Mouse (Mus musculus) liver, embryonic 14.5 days (tissue): ENCODE results near the gene Arhgef7. TPM values are rescaled to one million over a fixed set of nuclear protein-coding genes. Genes with fewer than 3 reads are reported as not detected.

ENCODE experiments used
- ATAC-seq: fragments of 200-750 bp; cut with Nextera tagmentation; 2 replicates; pipeline ENCODE4 v1.8.0; 2017; ENCODE audit warnings: moderate number of reproducible peaks, mild to moderate bottlenecking, moderate library complexity; ENCODE audit not compliant: insufficient read depth
- DNase-seq, 3 experiments: peaks; one replicate each; pipeline ENCODE4 v3.0.0-alpha.2; 2012 to 2013; ENCODE audit warnings: low read depth in 3 of 3, low spot score in 3 of 3
- H3K27ac ChIP-seq: fragments of 300-500 bp; sonication (generic); 2 replicates; pipeline ENCODE4 v1.5.1; 2014; ENCODE audit warnings: moderate library complexity, mild to moderate bottlenecking, control low read depth, inconsistent platforms
- H3K27me3 ChIP-seq: fragments of 300-500 bp; sonication (generic); 2 replicates; pipeline ENCODE4 v1.6.1; 2014; ENCODE audit warnings: mild to moderate bottlenecking, low read length, moderate library complexity; ENCODE audit not compliant: control insufficient read depth, insufficient read depth
- H3K36me3 ChIP-seq: fragments of 300-500 bp; sonication (generic); replicated peaks from 2 replicates; pipeline ENCODE4 v1.6.1; 2014; ENCODE audit warnings: low read depth; ENCODE audit not compliant: control insufficient read depth, insufficient read depth
- H3K4me1 ChIP-seq, 2 experiments: fragments of 200-500 bp in 1 of 2; fragments of 300-500 bp in 1 of 2; sonication (generic) in 1 of 2; replicated peaks; 2 replicates each; pipeline ENCODE4 v1.6.1; 2012 to 2014; ENCODE audit warnings: antibody characterized with exemption in 1 of 2, inconsistent platforms in 1 of 2, low read length in 1 of 2; ENCODE audit not compliant: control insufficient read depth in 2 of 2, insufficient read depth in 2 of 2
- H3K4me2 ChIP-seq: fragments of 300-500 bp; sonication (generic); 2 replicates; pipeline ENCODE4 v1.6.1; 2014; ENCODE audit warnings: low read depth, mild to moderate bottlenecking, control low read depth, moderate library complexity
- H3K4me3 ChIP-seq, 2 experiments: fragments of 200-500 bp in 1 of 2; fragments of 300-500 bp in 1 of 2; sonication (generic) in 1 of 2; 2 replicates each; pipeline ENCODE4 v1.5.1; 2012 to 2014; ENCODE audit warnings: low read depth in 2 of 2, low read length in 2 of 2, mild to moderate bottlenecking in 2 of 2, control low read depth in 1 of 2, inconsistent platforms in 1 of 2, moderate library complexity in 1 of 2; ENCODE audit not compliant: insufficient read depth in 1 of 2
- H3K9ac ChIP-seq: fragments of 300-500 bp; sonication (generic); replicated peaks from 2 replicates; pipeline ENCODE4 v1.6.1; 2014; ENCODE audit warnings: mild to moderate bottlenecking, control low read depth, moderate library complexity
- H3K9me3 ChIP-seq: fragments of 300-500 bp; sonication (generic); 2 replicates; pipeline ENCODE4 v1.6.1; 2016; ENCODE audit warnings: low read length, mixed read lengths; ENCODE audit not compliant: control insufficient read depth
- CTCF ChIP-seq: IDR thresholded peaks from 2 replicates; pipeline ENCODE4 v1.5.1; 2016; ENCODE audit warnings: antibody characterized with exemption, low read depth, control low read depth
- EP300 ChIP-seq: IDR thresholded peaks from 2 replicates; pipeline ENCODE4 v1.6.1; 2016; ENCODE audit warnings: antibody characterized with exemption, low read depth
- WGBS: fragments of 180-500 bp; shearing (Covaris S2); extraction: QIAGEN DNeasy Blood & Tissue Kit; methylation state at CpG from one replicate; pipeline ENCODE4 v1.1.7; 2014; ENCODE audit not compliant: insufficient replicate concordance; 5-methylcytosine and 5-hydroxymethylcytosine counted together
- polyA plus RNA-seq, 2 experiments: library from polyadenylated mRNA; depleted of rRNA in 1 of 2; stranded (reverse) in 1 of 2; unstranded in 1 of 2; fragments of >200 nt; fragmentation: Nextera tagmentation in 1 of 2; extraction: Ambion mirVana in 1 of 2; gene quantifications; 2 replicates each; pipeline versions ENCODE4 v1.2.1 to v1.2.3; 2012 to 2014

Arhgef7 gene
- polyA plus RNA-seq, 2 experiments: 6.5 to 7.0 TPM

DNA sequence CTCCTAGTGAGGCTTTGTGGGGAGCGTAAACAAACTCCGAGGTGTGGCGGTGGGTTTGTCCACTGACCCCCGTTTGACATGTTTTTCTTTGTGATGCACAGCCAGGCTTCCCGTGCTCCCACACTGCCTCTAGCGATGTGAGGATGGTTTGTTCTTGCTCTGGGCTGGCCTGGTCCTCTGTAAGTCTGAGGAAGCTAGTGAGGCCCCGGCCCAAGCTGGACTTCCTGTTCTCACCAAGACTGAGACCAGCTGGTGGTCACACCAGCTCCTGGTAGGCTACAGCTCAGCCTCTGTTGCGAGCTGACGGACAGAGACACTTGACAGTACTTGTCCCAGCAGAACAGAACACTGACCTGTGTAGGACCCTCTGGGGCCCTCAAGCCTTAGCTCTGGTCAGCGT, 16.1 kb downstream of the Arhgef7 start:
- Histone ChIP-seq H3K27ac (no peak overlapping the region), H3K4me2 (no peak overlapping the region), H3K4me3 (no peak overlapping the region), H3K27me3 (no peaks in the 10 kb centered on the region), H3K36me3 (no peaks in the 10 kb centered on the region), H3K9ac (no peak overlapping the region), H3K4me1 (peaks cover 0 to 6% of the 10 kb centered on the region in 2 experiments; a peak in 1 of 4 replicates), H3K9me3 (no peaks in the 10 kb centered on the region)
- no peak for DNase-seq
- 37% methylated on average over 10 of the region's 10 CpGs for WGBS
- ATAC-seq: no peak
- TF ChIP-seq EP300 (no peak), CTCF (no peak)

DNA sequence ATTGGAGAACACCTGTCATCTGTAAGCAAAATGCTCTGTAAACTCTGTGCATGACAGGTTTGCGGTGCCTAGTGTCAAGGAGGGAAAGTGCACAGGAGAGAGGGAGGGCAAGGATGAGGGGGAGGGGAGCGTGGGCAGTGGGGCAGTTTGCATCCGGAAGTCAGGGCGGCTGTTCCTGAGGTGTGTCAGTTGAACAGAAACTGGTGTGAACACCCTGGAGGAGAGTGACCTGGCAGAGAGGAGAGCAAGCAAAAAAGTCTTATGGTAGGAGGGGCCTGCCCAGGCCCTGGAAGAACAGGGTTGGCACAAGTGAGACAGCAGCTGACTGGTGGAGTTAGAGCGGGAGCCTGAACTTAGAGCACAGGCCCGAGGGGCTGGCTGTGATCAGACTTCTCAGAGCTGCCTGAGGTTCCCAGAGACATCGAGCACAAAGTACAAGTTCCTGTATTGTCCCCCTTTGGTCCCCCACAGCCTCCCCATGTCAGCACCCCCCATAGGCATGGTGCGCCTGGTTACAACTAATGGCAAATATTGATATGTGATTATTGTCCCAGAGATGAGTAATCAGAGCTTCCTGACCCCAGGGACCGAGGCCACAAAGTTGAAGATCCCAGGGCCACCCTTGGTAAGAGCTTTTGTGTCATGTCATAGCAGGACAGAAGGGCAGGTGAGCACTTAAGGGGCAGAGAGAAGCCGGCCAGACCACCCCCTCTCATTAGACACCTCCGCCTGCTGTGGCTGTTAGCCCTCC, 19.5 kb downstream of the Arhgef7 start:
- Histone ChIP-seq H3K27ac (no peak overlapping the region), H3K4me3 (no peak overlapping the region), H3K9me3 (no peaks in the 10 kb centered on the region), H3K9ac (no peak overlapping the region), H3K4me2 (no peak overlapping the region), H3K4me1 (peaks cover 0 to 6% of the 10 kb centered on the region in 2 experiments; a peak in 1 of 4 replicates), H3K36me3 (no peaks in the 10 kb centered on the region), H3K27me3 (no peaks in the 10 kb centered on the region)
- WGBS: 64% methylated on average over 11 of the region's 11 CpGs
- DNase-seq (no peak), ATAC-seq (no peak)
- TF ChIP-seq EP300 (no peak), CTCF (no peak)

DNA sequence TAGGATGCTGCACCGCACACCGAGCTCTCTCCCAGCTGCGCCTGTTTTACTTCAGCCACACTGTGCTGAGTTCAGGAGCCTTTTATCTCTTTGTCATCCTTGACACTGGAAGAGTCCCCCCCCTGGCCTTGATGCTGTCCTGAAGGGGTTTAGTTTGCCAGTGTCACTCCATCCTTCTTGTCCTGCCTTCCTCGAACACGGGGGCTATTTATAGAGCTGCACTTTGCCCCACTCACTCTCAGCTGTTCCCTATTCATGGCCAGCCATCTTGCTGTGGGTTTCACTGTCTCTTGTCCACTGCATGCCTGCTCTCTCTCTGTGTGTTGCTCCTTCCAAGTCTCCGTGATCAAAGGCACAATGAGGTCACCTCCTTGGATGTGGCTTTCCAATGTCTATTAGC, 22.0 kb downstream of the Arhgef7 start:
- 42% methylated on average over 6 of the region's 6 CpGs for WGBS
- no peaks in the 10 kb centered on the region for H3K36me3 ChIP-seq
- no peak overlapping the region for H3K4me3 ChIP-seq
- H3K4me2 ChIP-seq: no peak overlapping the region
- H3K4me1 ChIP-seq: peaks cover 0 to 6% of the 10 kb centered on the region in 2 experiments; a peak in 1 of 4 replicates
- TF ChIP-seq CTCF (no peak), EP300 (no peak)
- H3K9me3 ChIP-seq: no peaks in the 10 kb centered on the region
- H3K27ac ChIP-seq: no peak overlapping the region
- H3K9ac ChIP-seq: no peak overlapping the region
- ATAC-seq: no peak
- no peaks in the 10 kb centered on the region for H3K27me3 ChIP-seq
- no peak for DNase-seq

DNA sequence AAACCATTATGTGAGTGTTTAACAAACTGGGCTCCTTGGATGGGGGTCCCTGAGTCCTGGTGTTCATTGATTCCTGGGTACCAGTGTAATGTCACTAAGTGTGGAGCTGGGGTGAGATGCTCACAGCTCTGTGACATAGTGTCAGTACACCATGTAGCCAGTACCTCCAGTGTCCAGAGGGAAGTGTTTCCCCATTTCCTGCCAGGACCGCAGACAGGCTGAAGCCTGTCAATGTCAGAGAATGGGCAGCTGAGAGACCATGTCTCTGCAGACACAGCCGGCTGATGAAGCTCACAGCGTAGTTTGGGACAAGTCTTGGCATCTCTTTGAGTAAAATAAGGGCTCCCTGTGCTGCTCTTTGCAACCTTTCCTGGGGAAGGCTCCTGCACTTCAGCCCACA, 24.8 kb downstream of the Arhgef7 start:
- TF ChIP-seq EP300 (no peak), CTCF (no peak)
- no peaks in the 10 kb centered on the region for H3K36me3 ChIP-seq
- WGBS: 35% methylated on average over 3 of the region's 3 CpGs

DNA sequence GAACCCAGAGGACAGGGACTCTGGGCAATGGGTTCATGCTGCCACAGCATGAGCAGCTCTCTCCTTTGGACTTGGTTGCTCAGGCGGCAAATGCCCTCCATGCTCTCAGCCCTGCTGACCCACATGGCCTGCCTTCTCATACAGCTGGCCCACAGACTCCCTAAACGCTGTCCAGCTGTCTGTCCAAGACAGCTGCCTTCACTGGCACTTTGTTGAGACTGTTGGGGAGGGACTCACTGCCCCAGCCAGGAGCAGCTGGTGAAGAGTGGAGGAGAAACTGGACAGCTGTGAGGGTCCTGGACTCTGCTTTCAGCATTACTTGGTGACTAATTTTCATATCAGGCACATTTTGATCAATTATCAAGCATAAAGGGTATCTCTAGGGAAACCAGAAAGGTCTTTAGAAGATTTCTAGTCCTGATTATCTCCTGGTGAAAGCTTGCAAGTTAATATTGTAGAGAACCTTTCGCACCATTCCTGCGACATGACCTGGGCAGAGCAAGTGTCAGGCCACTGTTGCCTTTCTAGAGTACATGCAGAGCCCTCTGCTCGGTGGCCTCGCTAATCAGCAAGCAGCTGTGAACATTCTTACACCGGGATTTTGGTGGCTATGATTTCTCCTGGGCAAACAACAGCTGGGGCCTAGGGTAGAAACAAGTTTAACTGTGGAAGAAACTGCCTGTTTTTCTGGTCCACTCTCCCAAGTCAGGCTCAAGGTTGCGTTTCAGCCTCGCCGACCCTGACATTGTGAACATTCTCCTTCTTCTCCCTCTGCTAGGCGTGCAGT, 25.8 kb downstream of the Arhgef7 start:
- DNase-seq (no peak), ATAC-seq (no peak)
- Histone ChIP-seq H3K4me3 (no peak overlapping the region), H3K9ac (no peak overlapping the region), H3K27me3 (no peaks in the 10 kb centered on the region), H3K4me1 (peaks cover 0 to 5% of the 10 kb centered on the region in 2 experiments; a peak in 2 of 4 replicates), H3K36me3 (no peaks in the 10 kb centered on the region), H3K9me3 (no peaks in the 10 kb centered on the region), H3K4me2 (no peak overlapping the region), H3K27ac (no peak overlapping the region)
- no peak for TF ChIP-seq CTCF
- no peak for TF ChIP-seq EP300
- 54% methylated on average over 11 of the region's 11 CpGs for WGBS

More for the DNA sequence above, 24.8 kb downstream of the Arhgef7 start:
- no peak overlapping the region for H3K4me3 ChIP-seq
- no peak overlapping the region for H3K9ac ChIP-seq
- DNase-seq (no peak), ATAC-seq (no peak)
- H3K4me2 ChIP-seq: no peak overlapping the region
- no peak overlapping the region for H3K27ac ChIP-seq
- H3K9me3 ChIP-seq: no peaks in the 10 kb centered on the region
- H3K27me3 ChIP-seq: no peaks in the 10 kb centered on the region
- peaks cover 0 to 4% of the 10 kb centered on the region in 2 experiments; a peak in 1 of 4 replicates for H3K4me1 ChIP-seq
